Mouse (Mus musculus) hindbrain, embryonic 14.5 days (tissue): ENCODE results near the gene Epo. TPM values are rescaled to one million over a fixed set of nuclear protein-coding genes. Genes with fewer than 3 reads are reported as not detected.

Source experiments
- ATAC-seq: fragments of 200-750 bp; cut with Nextera tagmentation; 2 replicates; pipeline ENCODE4 v1.8.0; 2017; ENCODE audit warnings: moderate number of reproducible peaks, mild to moderate bottlenecking, moderate TSS enrichment, moderate library complexity; ENCODE audit not compliant: low FRiP score
- DNase-seq: peaks from one replicate; pipeline ENCODE4 v3.0.0-alpha.2; 2015; ENCODE audit warnings: low spot score
- H3K27ac ChIP-seq: fragments of 300-500 bp; sonication (generic); 2 replicates; pipeline ENCODE4 v1.5.1; 2014; ENCODE audit warnings: mild to moderate bottlenecking, moderate library complexity
- H3K27me3 ChIP-seq: fragments of 300-500 bp; sonication (generic); 2 replicates; pipeline ENCODE4 v1.6.1; 2014; ENCODE audit warnings: mild to moderate bottlenecking, low read length, mixed read lengths; ENCODE audit not compliant: control insufficient read depth, insufficient read depth
- H3K36me3 ChIP-seq: fragments of 300-500 bp; sonication (generic); replicated peaks from 2 replicates; pipeline ENCODE4 v1.6.1; 2014; ENCODE audit not compliant: control insufficient read depth, insufficient read depth
- H3K4me1 ChIP-seq: fragments of 300-500 bp; sonication (generic); replicated peaks from 2 replicates; pipeline ENCODE4 v1.6.1; 2014; ENCODE audit warnings: antibody characterized with exemption, low read length, mixed read lengths; ENCODE audit not compliant: control insufficient read depth, insufficient read depth
- H3K4me2 ChIP-seq: fragments of 300-500 bp; sonication (generic); replicated peaks from 2 replicates; pipeline ENCODE4 v1.6.1; 2014; ENCODE audit warnings: mild to moderate bottlenecking, moderate library complexity
- H3K4me3 ChIP-seq: fragments of 300-500 bp; sonication (generic); replicated peaks from 2 replicates; pipeline ENCODE4 v1.5.1; 2014; ENCODE audit warnings: mild to moderate bottlenecking, low read length
- H3K9ac ChIP-seq: fragments of 300-500 bp; sonication (generic); 2 replicates; pipeline ENCODE4 v1.6.1; 2014
- H3K9me3 ChIP-seq: fragments of 300-500 bp; sonication (generic); 2 replicates; pipeline ENCODE4 v1.6.1; 2016; ENCODE audit warnings: low read length; ENCODE audit not compliant: control insufficient read depth
- WGBS: fragments of 180-500 bp; shearing (Covaris S2); extraction: QIAGEN DNeasy Blood & Tissue Kit; methylation state at CpG from one replicate; pipeline ENCODE4 v1.1.7; 2014; 5-methylcytosine and 5-hydroxymethylcytosine counted together
- polyA plus RNA-seq: library from polyadenylated mRNA; unstranded; fragments of >200 nt; fragmentation: Nextera tagmentation; extraction: Ambion mirVana; gene quantifications from 2 replicates; pipeline ENCODE4 v1.2.1, GENCODE M21; 2014

Epo gene
- polyA plus RNA-seq, 1 experiment from 2014 or later = not detected

- DNase-seq (no peak), ATAC-seq (no peak)
- WGBS = 87% methylated on average over 13 of the region's 13 CpGs
- Histone ChIP-seq H3K4me3 (no peak overlapping the region), H3K9me3 (no peaks in the 10 kb centered on the region), H3K36me3 (peaks cover 99% of the 10 kb centered on the region), H3K27ac (no peak overlapping the region), H3K9ac (no peak overlapping the region), H3K27me3 (no peaks in the 10 kb centered on the region), H3K4me2 (no peak overlapping the region), H3K4me1 (peaks cover 2% of the 10 kb centered on the region; the same call in 1 of the 2 replicates)
Observed at GRCm38 (mm10) chr5:137524671-137525070, 8.4 kb downstream of the Epo start.

- Histone ChIP-seq H3K4me1 (no peaks in the 10 kb centered on the region), H3K4me3 (no peak overlapping the region), H3K36me3 (peaks cover 99% of the 10 kb centered on the region), H3K27ac (no peak overlapping the region), H3K9ac (no peak overlapping the region), H3K27me3 (no peaks in the 10 kb centered on the region), H3K4me2 (no peak overlapping the region), H3K9me3 (no peaks in the 10 kb centered on the region)
- WGBS = 80% methylated on average over 8 of the region's 8 CpGs
- ATAC-seq (no peak), DNase-seq (peak; percentile 20)
Observed at GRCm38 (mm10) chr5:137524251-137524515, 8.9 kb downstream of the Epo start.

GRCm38 (mm10) chr5:137523396-137524250, 9.4 kb downstream of the Epo start:
- H3K4me2 ChIP-seq = no peak overlapping the region
- H3K9me3 ChIP-seq = no peaks in the 10 kb centered on the region
- no peak overlapping the region for H3K9ac ChIP-seq
- ATAC-seq (no peak), DNase-seq (no peak)
- H3K4me1 ChIP-seq = no peaks in the 10 kb centered on the region
- H3K27me3 ChIP-seq = no peaks in the 10 kb centered on the region
- no peak overlapping the region for H3K4me3 ChIP-seq
- 84% methylated on average over 25 of the region's 25 CpGs for WGBS
- no peak overlapping the region for H3K27ac ChIP-seq
- H3K36me3 ChIP-seq = peaks cover 99% of the 10 kb centered on the region

- ATAC-seq (no peak), DNase-seq (no peak)
- Histone ChIP-seq H3K36me3 (peaks cover 99% of the 10 kb centered on the region), H3K27ac (no peak overlapping the region), H3K4me2 (no peak overlapping the region), H3K4me1 (no peaks in the 10 kb centered on the region), H3K27me3 (no peaks in the 10 kb centered on the region), H3K4me3 (no peak overlapping the region), H3K9ac (no peak overlapping the region), H3K9me3 (no peaks in the 10 kb centered on the region)
- 76% methylated on average over 11 of the region's 11 CpGs for WGBS
Observed at GRCm38 (mm10) chr5:137522711-137523110, 10.3 kb downstream of the Epo start.

- ATAC-seq (no peak), DNase-seq (no peak)
- H3K27ac ChIP-seq = no peak overlapping the region
- no peak overlapping the region for H3K9ac ChIP-seq
- H3K4me1 ChIP-seq = no peaks in the 10 kb centered on the region
- no peak overlapping the region for H3K4me2 ChIP-seq
- H3K4me3 ChIP-seq = no peak overlapping the region
- 82% methylated on average over 9 of the region's 9 CpGs for WGBS
- peaks cover 94% of the 10 kb centered on the region for H3K36me3 ChIP-seq
- H3K27me3 ChIP-seq = no peaks in the 10 kb centered on the region
- no peaks in the 10 kb centered on the region for H3K9me3 ChIP-seq
Observed at GRCm38 (mm10) chr5:137521861-137522260, 11.2 kb downstream of the Epo start.

- Histone ChIP-seq H3K4me1 (no peaks in the 10 kb centered on the region), H3K36me3 (peaks cover 75% of the 10 kb centered on the region), H3K9ac (no peak overlapping the region), H3K4me3 (no peak overlapping the region), H3K9me3 (no peaks in the 10 kb centered on the region), H3K4me2 (no peak overlapping the region), H3K27me3 (no peaks in the 10 kb centered on the region), H3K27ac (no peak overlapping the region)
- ATAC-seq (no peak), DNase-seq (no peak)
- 93% methylated on average over 27 of the region's 27 CpGs for WGBS
Observed at GRCm38 (mm10) chr5:137519691-137520550, 13.1 kb downstream of the Epo start.

GRCm38 (mm10) chr5:137518436-137518835, 14.6 kb downstream of the Epo start, which contains the start of gene Gigyf1:
TSS of gene Gigyf1 (plus strand) at chr5:137518548.
- H3K27ac ChIP-seq = no peak within 1 kb of the TSS
- peaks cover 11% of the 10 kb centered on the region for H3K4me1 ChIP-seq
- no peak within 1 kb of the TSS for H3K9ac ChIP-seq
- no peaks in the 10 kb centered on the region for H3K9me3 ChIP-seq
- DNase-seq (peak; percentile 24), ATAC-seq (no peak)
- no peaks in the 10 kb centered on the region for H3K27me3 ChIP-seq
- peaks cover 60% of the 10 kb centered on the region for H3K36me3 ChIP-seq
- H3K4me2 ChIP-seq = no peak within 1 kb of the TSS
- no peak within 1 kb of the TSS for H3K4me3 ChIP-seq
- WGBS = 72% methylated on average over 5 of the region's 5 CpGs

- peaks cover 34% of the 10 kb centered on the region for H3K4me1 ChIP-seq
- ATAC-seq = no peak
- no peak overlapping the region for H3K4me2 ChIP-seq
- H3K36me3 ChIP-seq = peaks cover 24% of the 10 kb centered on the region
- no peak overlapping the region for H3K9ac ChIP-seq
- H3K27me3 ChIP-seq = no peaks in the 10 kb centered on the region
- no peak overlapping the region for H3K4me3 ChIP-seq
- no peak for DNase-seq
- no peak overlapping the region for H3K27ac ChIP-seq
- H3K9me3 ChIP-seq = no peaks in the 10 kb centered on the region
- 92% methylated on average over 3 of the region's 3 CpGs for WGBS
Observed at GRCm38 (mm10) chr5:137514811-137515210, 18.2 kb downstream of the Epo start.

- Histone ChIP-seq H3K36me3 (peaks cover 17% of the 10 kb centered on the region), H3K27ac (no peak overlapping the region), H3K4me3 (no peak overlapping the region), H3K9ac (0 out of 2 replicates have a peak overlapping the region, but pooled peaks have one; percentile 17), H3K4me2 (no peak overlapping the region), H3K27me3 (no peaks in the 10 kb centered on the region), H3K4me1 (peaks cover 34% of the 10 kb centered on the region), H3K9me3 (no peaks in the 10 kb centered on the region)
- 74% methylated on average over 12 of the region's 12 CpGs for WGBS
- no peak for DNase-seq
- no peak for ATAC-seq
Observed at GRCm38 (mm10) chr5:137513951-137514721, 18.9 kb downstream of the Epo start.
